In genomic region chr19:7500701-7501100, GRCm38 (mm10) we compare ENCODE assay signal across 24 mouse cellular contexts. TPM values are rescaled to one million over a fixed set of nuclear protein-coding genes. Genes with fewer than 3 reads are reported as not detected.
DNase-seq lines count a peak whose midpoint lies in the region; ATAC-seq and TF ChIP-seq lines count a peak whose summit lies in the region.
"Had no signal": no experiment of that assay in that cellular context is flagged by ENCODE, and none has a peak within 500 bp of the region (broad histone marks: within the 10 kb centered on the region; RNA-seq: fewer than 3 reads in every experiment).

No protein-coding gene starts in this region.

- no peaks in the 10 kb centered on the region for H3K36me3 ChIP-seq in kidney, embryonic 15.5 days
- H3K36me3 ChIP-seq in kidney, embryonic 16.5 days (ENCODE audit: insufficient read depth, low read length): no peaks in the 10 kb centered on the region
- no peaks in the 10 kb centered on the region for H3K36me3 ChIP-seq in liver, postnatal 0 days (replicated peaks; ENCODE audit: insufficient read depth, low read length)
- H3K36me3 ChIP-seq: forebrain, embryonic 10.5 days; hindbrain, embryonic 10.5 days; hindbrain, embryonic 13.5 days had no signal

- peaks cover 6% of the 10 kb centered on the region for H3K4me1 ChIP-seq in kidney, embryonic 15.5 days
- peaks cover 3% of the 10 kb centered on the region; the same call in 1 of the 2 replicates for H3K4me1 ChIP-seq in kidney, embryonic 16.5 days (ENCODE audit: insufficient read depth, low read length)
- peaks cover 12% of the 10 kb centered on the region for H3K4me1 ChIP-seq in liver, postnatal 0 days (ENCODE audit: insufficient read depth)

- ATAC-seq in kidney, embryonic 15.5 days (replicated peaks; ENCODE audit: low FRiP score): no peak
- ATAC-seq in kidney, embryonic 16.5 days (ENCODE audit: low FRiP score, low TSS enrichment): no peak
- ATAC-seq in liver, postnatal 0 days: peak; percentile 67
- ATAC-seq in CD4-positive, CD25-positive, alpha-beta regulatory T cell, adult 4 months: no peak
- ATAC-seq: forebrain, embryonic 13.5 days; forebrain, embryonic 16.5 days; hindbrain, embryonic 16.5 days had no signal

- H3K4me2 ChIP-seq in kidney, embryonic 15.5 days: no peak overlapping the region
- H3K4me2 ChIP-seq in kidney, embryonic 16.5 days (replicated peaks; ENCODE audit: low read depth, low read length): no peak overlapping the region
- no peak overlapping the region for H3K4me2 ChIP-seq in liver, postnatal 0 days (ENCODE audit: low read depth, low read length)
- H3K4me2 ChIP-seq: forebrain, embryonic 13.5 days; heart, embryonic 11.5 days; hindbrain, embryonic 13.5 days had no signal

- no peak for TF ChIP-seq EP300 in liver, postnatal 0 days (IDR thresholded peaks at IDR 0.05; ENCODE audit: low read depth)

- 88% methylated on average over 1 of the region's 1 CpGs for WGBS in kidney, embryonic 15.5 days
- 81% methylated on average over 1 of the region's 1 CpGs for WGBS in kidney, embryonic 16.5 days
- WGBS in liver, postnatal 0 days (ENCODE audit: insufficient replicate concordance): 60% methylated on average over 1 of the region's 1 CpGs

- no peaks in the 10 kb centered on the region for H3K27me3 ChIP-seq in kidney, embryonic 15.5 days
- no peaks in the 10 kb centered on the region for H3K27me3 ChIP-seq in kidney, embryonic 16.5 days (ENCODE audit: insufficient read depth, low read length)
- H3K27me3 ChIP-seq in liver, postnatal 0 days (ENCODE audit: insufficient read depth, low read length): no peaks in the 10 kb centered on the region
- H3K27me3 ChIP-seq: forebrain, embryonic 13.5 days; hindbrain, embryonic 13.5 days had no signal

- peak; percentile 49 for DNase-seq in kidney, adult 11 months
- DNase-seq in kidney, adult 8-10 months: peak; percentile 46 to 78
- DNase-seq in liver, postnatal 0 days: no peak
- DNase-seq in liver: no peak
- DNase-seq in kidney, postnatal 36 days: peak; percentile 36 to 76
- DNase-seq: adrenal gland, adult 2 months; adrenal gland, postnatal 14 days; B cell, adult 2 months; cerebellum, adult 11-12 months; cerebellum, adult 8-10 months; cerebellum, postnatal 10 days; cerebellum, postnatal 36 days; gastrocnemius, postnatal 10 days; gastrocnemius, postnatal 36 days had no signal

- H3K9me3 ChIP-seq in kidney, embryonic 15.5 days (replicated peaks): no peaks in the 10 kb centered on the region
- H3K9me3 ChIP-seq in kidney, embryonic 16.5 days (ENCODE audit: low read length): no peaks in the 10 kb centered on the region
- H3K9me3 ChIP-seq in liver, postnatal 0 days (ENCODE audit: low read length): no peaks in the 10 kb centered on the region
- H3K9me3 ChIP-seq: forebrain, embryonic 10.5 days; forebrain, embryonic 13.5 days; hindbrain, embryonic 10.5 days; hindbrain, embryonic 13.5 days had no signal

- H3K4me3 ChIP-seq in kidney, embryonic 15.5 days (replicated peaks): no peak overlapping the region
- no peak overlapping the region for H3K4me3 ChIP-seq in kidney, embryonic 16.5 days (ENCODE audit: low read length)
- no peak overlapping the region for H3K4me3 ChIP-seq in liver, postnatal 0 days (ENCODE audit: low read depth, low read length)
- H3K4me3 ChIP-seq: forebrain, embryonic 10.5 days; forebrain, embryonic 13.5 days; hindbrain, embryonic 10.5 days; hindbrain, embryonic 13.5 days had no signal

- TF ChIP-seq CTCF in liver, postnatal 0 days (IDR thresholded peaks at IDR 0.05; ENCODE audit: low read depth): no peak

- H3K27ac ChIP-seq in kidney, embryonic 15.5 days: no peak overlapping the region
- no peak overlapping the region for H3K27ac ChIP-seq in kidney, embryonic 16.5 days (ENCODE audit: low read length)
- 0 out of 2 replicates have a peak overlapping the region, but pooled peaks have one; percentile 44 for H3K27ac ChIP-seq in liver, postnatal 0 days (ENCODE audit: low read depth)
- H3K27ac ChIP-seq: forebrain, embryonic 10.5 days; forebrain, embryonic 13.5 days; hindbrain, embryonic 10.5 days; hindbrain, embryonic 13.5 days had no signal

- H3K9ac ChIP-seq in kidney, embryonic 15.5 days: no peak overlapping the region
- no peak overlapping the region for H3K9ac ChIP-seq in kidney, embryonic 16.5 days (replicated peaks; ENCODE audit: low read length)
- H3K9ac ChIP-seq in liver, postnatal 0 days (replicated peaks): no peak overlapping the region
- H3K9ac ChIP-seq: forebrain, embryonic 13.5 days; hindbrain, embryonic 13.5 days had no signal

RNA-seq across cellular contexts. Expression of gene Atl3, which starts 6.9 kb away (rescaled TPM):
- 12.2 and 12.3 TPM in 2 replicates for polyA plus RNA-seq in kidney, embryonic 15.5 days (2015; fragmentation: Nextera tagmentation; extraction: Ambion mirVana)
- 13.1 and 13.2 TPM in 2 replicates for polyA plus RNA-seq in kidney, embryonic 16.5 days (2015; fragmentation: Nextera tagmentation; extraction: Ambion mirVana)
- 7.2 and 7.7 TPM in 2 replicates for polyA plus RNA-seq in liver, postnatal 0 days (2015; fragmentation: Nextera tagmentation; extraction: Ambion mirVana)
- polyA plus RNA-seq in CD4-positive, CD25-positive, alpha-beta regulatory T cell, adult 4 months (2017; shearing (Covaris generic)): 10 to 100 TPM; 20.8 to 22.4 TPM

RNA-seq across cellular contexts. Expression of gene Rtn3, which starts 17.6 kb away (rescaled TPM):
- polyA plus RNA-seq in kidney, embryonic 15.5 days (2015; fragmentation: Nextera tagmentation; extraction: Ambion mirVana): 157 TPM in 2 replicates
- polyA plus RNA-seq in kidney, embryonic 16.5 days (2015; fragmentation: Nextera tagmentation; extraction: Ambion mirVana): 169 and 172 TPM in 2 replicates
- 62.2 and 63.0 TPM in 2 replicates for polyA plus RNA-seq in liver, postnatal 0 days (2015; fragmentation: Nextera tagmentation; extraction: Ambion mirVana)
- 10 to 100 TPM; 26.8 to 33.7 TPM for polyA plus RNA-seq in CD4-positive, CD25-positive, alpha-beta regulatory T cell, adult 4 months (2017; shearing (Covaris generic))

RNA-seq across cellular contexts. Expression of gene Pla2g16, which starts 56.6 kb away (rescaled TPM):
- polyA plus RNA-seq in kidney, embryonic 15.5 days (2015; fragmentation: Nextera tagmentation; extraction: Ambion mirVana): 8.8 and 9.2 TPM in 2 replicates
- polyA plus RNA-seq in kidney, embryonic 16.5 days (2015; fragmentation: Nextera tagmentation; extraction: Ambion mirVana): 10.5 and 10.8 TPM in 2 replicates
- polyA plus RNA-seq in liver, postnatal 0 days (2015; fragmentation: Nextera tagmentation; extraction: Ambion mirVana): 16.0 and 18.0 TPM in 2 replicates
- 10 to 100 TPM; 77.8 to 93.3 TPM for polyA plus RNA-seq in CD4-positive, CD25-positive, alpha-beta regulatory T cell, adult 4 months (2017; shearing (Covaris generic))

Comparison
In these comparisons a context has a peak if more than half of its experiments do, and no peak if none do; other contexts are left out.
1. DNase-seq: peak in kidney, adult 11 months (single experiment), kidney, adult 8-10 months (2 of 2) and kidney, postnatal 36 days (2 of 2); none in liver, postnatal 0 days (single experiment) and liver (single experiment).